Mouse (Mus musculus): ENCODE measurements around the gene Dnal1.
A peak's percentile ranks its signal among the peaks of the same experiment; 100 is the strongest.

Gene Dnal1

GRCm38 (mm10) chr12:84163133-84163532 is 49.0 kb downstream of the Dnal1 start:
- DNase-seq (ENCODE audit: low spot score) = no peak

GRCm38 (mm10) chr12:84163586-84164110 is 49.5 kb downstream of the Dnal1 start:
- DNase-seq (ENCODE audit: low spot score) = no peak

- DNase-seq (ENCODE audit: low spot score) = peak; percentile 60
Measured at GRCm38 (mm10) chr12:84165631-84166373, 51.6 kb downstream of the Dnal1 start.

- DNase-seq (ENCODE audit: low spot score) = no peak
Measured at GRCm38 (mm10) chr12:84170610-84171009, 56.4 kb downstream of the Dnal1 start.

- no peak for DNase-seq (ENCODE audit: low spot score)
Measured at GRCm38 (mm10) chr12:84172216-84172615, 58.0 kb downstream of the Dnal1 start.

- DNase-seq (ENCODE audit: low spot score) = no peak
Measured at GRCm38 (mm10) chr12:84172862-84173261, 58.7 kb downstream of the Dnal1 start.

- no peak for DNase-seq (ENCODE audit: low spot score)
Measured at GRCm38 (mm10) chr12:84173309-84173915, 59.2 kb downstream of the Dnal1 start.

- no peak for DNase-seq (ENCODE audit: low spot score)
Measured at GRCm38 (mm10) chr12:84174190-84174811, 60.1 kb downstream of the Dnal1 start.

- no peak for DNase-seq (ENCODE audit: low spot score)
Measured at GRCm38 (mm10) chr12:84174871-84175270, 60.7 kb downstream of the Dnal1 start.

GRCm38 (mm10) chr12:84175659-84176061 is 61.5 kb downstream of the Dnal1 start:
- DNase-seq (ENCODE audit: low spot score) = peak; percentile 81

GRCm38 (mm10) chr12:84176126-84176769 is 62.1 kb downstream of the Dnal1 start:
- peak; percentile 76 for DNase-seq (ENCODE audit: low spot score)

GRCm38 (mm10) chr12:84176886-84177765 is 63.0 kb downstream of the Dnal1 start:
- no peak for DNase-seq (ENCODE audit: low spot score)

GRCm38 (mm10) chr12:84178052-84178451 is 63.9 kb downstream of the Dnal1 start:
- no peak for DNase-seq (ENCODE audit: low spot score)

GRCm38 (mm10) chr12:84178652-84179445 is 64.7 kb downstream of the Dnal1 start:
- no peak for DNase-seq (ENCODE audit: low spot score)

GRCm38 (mm10) chr12:84180090-84180489 is 65.9 kb downstream of the Dnal1 start:
- DNase-seq (ENCODE audit: low spot score) = peak; percentile 65

- peak; percentile 89 for DNase-seq (ENCODE audit: low spot score)
Measured at GRCm38 (mm10) chr12:84180701-84181435, 66.7 kb downstream of the Dnal1 start.

- no peak for DNase-seq (ENCODE audit: low spot score)
Measured at GRCm38 (mm10) chr12:84181999-84182398, 67.8 kb downstream of the Dnal1 start.

GRCm38 (mm10) chr12:84184979-84185378 is 70.8 kb downstream of the Dnal1 start:
- no peak for DNase-seq (ENCODE audit: low spot score)

- no peak for DNase-seq (ENCODE audit: low spot score)
Measured at GRCm38 (mm10) chr12:84185547-84185946, 71.4 kb downstream of the Dnal1 start.

- DNase-seq (ENCODE audit: low spot score) = no peak
Measured at GRCm38 (mm10) chr12:84186536-84186935, 72.4 kb downstream of the Dnal1 start.
